Mouse (Mus musculus) lung, adult 2 months (tissue): ENCODE data around the gene Mroh3. TPM values are rescaled to one million over a fixed set of nuclear protein-coding genes. Genes with fewer than 3 reads are reported as not detected.

Experiments
- DNase-seq: peaks from one replicate; pipeline ENCODE4 v3.0.0; 2022
- H3K4me1 ChIP-seq: fragments of 200-500 bp; 2 replicates; pipeline ENCODE4 v1.6.1; 2011; ENCODE audit warnings: low read length; ENCODE audit not compliant: control insufficient read depth, insufficient read depth
- H3K4me3 ChIP-seq: fragments of 200-500 bp; replicated peaks from 2 replicates; pipeline ENCODE3; 2011; ENCODE audit warnings: low read depth, mild to moderate bottlenecking, control low read depth, low read length; ENCODE audit errors: extremely low read depth
- CTCF ChIP-seq: fragments of 200-500 bp; IDR thresholded peaks from 2 replicates; pipeline ENCODE4 v1.5.1; 2011; ENCODE audit warnings: mild to moderate bottlenecking, low read length, control low read depth; ENCODE audit not compliant: insufficient read depth
- POLR2A ChIP-seq: fragments of 200-500 bp; IDR thresholded peaks from 2 replicates; pipeline ENCODE4 v1.6.1; 2011; ENCODE audit warnings: low read depth, mild to moderate bottlenecking, control low read depth, low read length, borderline replicate concordance; ENCODE audit errors: extremely low read depth
- WGBS: fragments of 180-500 bp; shearing (Covaris S2); methylation state at CpG from one replicate; pipeline ENCODE4 v1.1.7; 2018; 5-methylcytosine and 5-hydroxymethylcytosine counted together
- polyA plus RNA-seq: library from polyadenylated mRNA; depleted of rRNA; stranded (reverse); fragments of >200 nt; gene quantifications from 2 replicates; pipeline ENCODE4 v1.2.3, GENCODE M21; 2012; rRNA removed

The Mroh3 gene
- polyA plus RNA-seq, 1 experiment: 0.14 TPM

GRCm38 (mm10) chr1:136133570-136134240 lies 78.9 kb downstream of the Mroh3 start:
- 39% methylated on average over 13 of the region's 13 CpGs for WGBS
- DNase-seq: no peak
- TF ChIP-seq CTCF: no peak
- TF ChIP-seq POLR2A: no peak
- H3K4me1 ChIP-seq: peaks cover 42% of the 10 kb centered on the region
- H3K4me3 ChIP-seq: no peak overlapping the region

GRCm38 (mm10) chr1:136132386-136133201 lies 80.0 kb downstream of the Mroh3 start:
- peak overlapping the region; percentile 59 for H3K4me3 ChIP-seq
- no peak for TF ChIP-seq CTCF
- TF ChIP-seq POLR2A: no peak
- no peak for DNase-seq
- peaks cover 39% of the 10 kb centered on the region for H3K4me1 ChIP-seq
- 65% methylated on average over 10 of the region's 10 CpGs for WGBS

Other genes starting within 250 kb of the Mroh3 start
- 0.05 TPM in 1 of 2 replicates, not detected in the other for gene Igfn1, start 206.5 kb downstream of the Mroh3 start, polyA plus RNA-seq
- gene Tmem9, start 204.7 kb downstream of the Mroh3 start, polyA plus RNA-seq: 56.4 and 73.2 TPM in 2 replicates
- gene Ascl5, start 162.0 kb downstream of the Mroh3 start, polyA plus RNA-seq: not detected in 2 replicates
- 2.9 and 7.5 TPM in 2 replicates for gene Cacna1s, start 160.1 kb downstream of the Mroh3 start, polyA plus RNA-seq
- 12.1 and 14.4 TPM in 2 replicates for gene Kif21b, start 81.4 kb downstream of the Mroh3 start, polyA plus RNA-seq
- 4.2 and 7.3 TPM in 2 replicates for gene Inava, start 21.4 kb upstream of the Mroh3 start, polyA plus RNA-seq
- gene Gpr25, start 48.0 kb upstream of the Mroh3 start, polyA plus RNA-seq: 0.14 and 0.45 TPM in 2 replicates
- 11.6 and 18.7 TPM in 2 replicates for gene Camsap2, start 133.3 kb upstream of the Mroh3 start, polyA plus RNA-seq
- 2.1 and 3.6 TPM in 2 replicates for gene Ddx59, start 202.4 kb upstream of the Mroh3 start, polyA plus RNA-seq